Comparison of ENCODE assay signal across 28 mouse cellular contexts in genomic region chr4:41202135-41202534, GRCm38 (mm10).
"Had no signal": no experiment of that assay in that cellular context is flagged by ENCODE, and none has a peak within 500 bp of the region (broad histone marks: within the 10 kb centered on the region; RNA-seq: fewer than 3 reads in every experiment).

No protein-coding gene starts in this region.

- H3K4me3 ChIP-seq: embryonic facial prominence, embryonic 10.5 days; embryonic facial prominence, embryonic 12.5 days; embryonic facial prominence, embryonic 13.5 days; embryonic facial prominence, embryonic 15.5 days; erythroblast, embryonic 14.5 days; forebrain, embryonic 10.5 days; forebrain, embryonic 12.5 days; forebrain, embryonic 13.5 days; forebrain, embryonic 15.5 days; gastrocnemius, adult 2 months; heart, adult 2 months had no signal

- H3K27me3 ChIP-seq: embryonic facial prominence, embryonic 12.5 days; embryonic facial prominence, embryonic 13.5 days; embryonic facial prominence, embryonic 15.5 days; forebrain, embryonic 12.5 days; forebrain, embryonic 13.5 days; forebrain, embryonic 15.5 days had no signal

- H3K27ac ChIP-seq: embryonic facial prominence, embryonic 10.5 days; embryonic facial prominence, embryonic 12.5 days; embryonic facial prominence, embryonic 13.5 days; embryonic facial prominence, embryonic 15.5 days; forebrain, embryonic 10.5 days; forebrain, embryonic 12.5 days; forebrain, embryonic 13.5 days; forebrain, embryonic 15.5 days; gastrocnemius, adult 2 months; heart, adult 2 months had no signal

- H3K4me2 ChIP-seq: embryonic facial prominence, embryonic 12.5 days; embryonic facial prominence, embryonic 13.5 days; embryonic facial prominence, embryonic 15.5 days; forebrain, embryonic 12.5 days; forebrain, embryonic 13.5 days; forebrain, embryonic 15.5 days had no signal

- ATAC-seq: forebrain, embryonic 13.5 days; forebrain, embryonic 14.5 days; forebrain, embryonic 15.5 days; forebrain, embryonic 16.5 days; forebrain, postnatal 0 days had no signal

- H3K4me1 ChIP-seq: embryonic facial prominence, embryonic 10.5 days; embryonic facial prominence, embryonic 12.5 days; forebrain, embryonic 10.5 days; forebrain, embryonic 12.5 days had no signal

- H3K9ac ChIP-seq: embryonic facial prominence, embryonic 12.5 days; embryonic facial prominence, embryonic 13.5 days; embryonic facial prominence, embryonic 15.5 days; forebrain, embryonic 12.5 days; forebrain, embryonic 13.5 days; forebrain, embryonic 15.5 days; forebrain, postnatal 0 days had no signal

- H3K9me3 ChIP-seq: embryonic facial prominence, embryonic 10.5 days; embryonic facial prominence, embryonic 12.5 days; embryonic facial prominence, embryonic 13.5 days; embryonic facial prominence, embryonic 15.5 days; forebrain, embryonic 10.5 days; forebrain, embryonic 12.5 days; forebrain, embryonic 13.5 days; forebrain, embryonic 15.5 days had no signal

- DNase-seq: cerebellum, adult 2 months; cerebellum, adult 8-10 months; cerebellum, adult 9-10 months; cerebellum, adult 9-11 months; cerebellum, postnatal 10 days; cerebellum, postnatal 14 days; cerebellum, postnatal 25 days; cerebellum, postnatal 36 days; embryo, embryonic 11 days; forebrain, postnatal 0 days; gastrocnemius, adult 2 months; gastrocnemius, postnatal 10 days; gastrocnemius, postnatal 14 days; gastrocnemius, postnatal 25 days; gastrocnemius, postnatal 36 days; heart, adult 18-20 months; heart, adult 2 months had no signal
